Mouse (Mus musculus): Measurements from ENCODE around the gene Wfdc5.
"Not testable (repeated sequence)": the region's sequence is repeated elsewhere in the genome, so short reads cannot be mapped to it uniquely, and the experiment has no call there.

DNA sequence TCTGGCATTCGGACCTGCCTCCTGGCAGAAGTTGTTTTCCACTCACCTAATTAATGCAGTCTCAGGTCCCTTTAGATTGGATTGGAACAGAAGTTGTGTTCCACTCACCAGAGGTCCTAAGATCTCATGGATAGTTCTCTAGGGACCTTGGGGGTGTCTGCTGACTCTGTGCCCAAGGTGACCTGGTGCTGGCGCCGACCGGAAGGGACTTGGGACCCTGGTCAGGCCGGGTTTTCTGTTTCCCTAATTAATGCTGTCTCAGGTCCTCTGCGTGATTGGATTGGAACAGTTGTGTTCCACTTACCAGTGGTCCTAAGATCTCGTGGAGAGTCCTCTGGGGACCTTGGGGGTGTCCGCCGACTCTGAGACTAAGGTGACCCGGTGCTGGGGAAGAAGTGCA lies 23.5 kb upstream of the Wfdc5 start:
- not testable (repeated sequence) for TF ChIP-seq CTCF (IDR thresholded peaks at IDR 0.05; ENCODE audit: extremely low read depth, insufficient read length, insufficient replicate concordance, low read depth, low read length); POLR2A (IDR thresholded peaks at IDR 0.05; ENCODE audit: low read depth, low read length)
